8 mouse cellular contexts compared by ENCODE assay signal in genomic region chr6:83775638-83776293, GRCm38 (mm10). TPM values are rescaled to one million over a fixed set of nuclear protein-coding genes. Genes with fewer than 3 reads are reported as not detected.
A peak's percentile ranks its signal among the peaks of the same experiment; 100 is the strongest.
DNase-seq lines count a peak whose midpoint lies in the region; ATAC-seq and TF ChIP-seq lines count a peak whose summit lies in the region.

Tex261 (minus strand) TSS chr6:83775813.

- peak; percentile 84 for TF ChIP-seq CTCF in kidney, adult 2 months (conservative IDR thresholded peaks at IDR 0.05; ENCODE audit: insufficient read depth, insufficient read length, low read depth, low read length)
- TF ChIP-seq CTCF in spleen, adult 2 months (IDR thresholded peaks at IDR 0.05; ENCODE audit: extremely low read depth, insufficient read depth, insufficient read length, insufficient replicate concordance) = peak; percentile 64; the same call in 1 of the 2 replicates

- H3K27me3 ChIP-seq in embryonic facial prominence, embryonic 13.5 days = no peaks in the 10 kb centered on the region
- H3K27me3 ChIP-seq in kidney, adult 2 months (replicated peaks; ENCODE audit: control insufficient read depth, insufficient read depth, low read length) = no peaks in the 10 kb centered on the region
- H3K27me3 ChIP-seq in limb, embryonic 12.5 days = no peaks in the 10 kb centered on the region
- no peaks in the 10 kb centered on the region for H3K27me3 ChIP-seq in midbrain, embryonic 15.5 days (replicated peaks)
- no peaks in the 10 kb centered on the region for H3K27me3 ChIP-seq in spleen, adult 2 months (ENCODE audit: control insufficient read depth, insufficient read depth, low read length)

- H3K4me3 ChIP-seq in embryonic facial prominence, embryonic 13.5 days = peak within 1 kb of the TSS; percentile 95
- peak within 1 kb of the TSS; percentile 92 for H3K4me3 ChIP-seq in kidney, adult 2 months (ENCODE audit: insufficient read depth, low read depth, low read length)
- peak within 1 kb of the TSS; percentile 90 for H3K4me3 ChIP-seq in limb, embryonic 12.5 days (replicated peaks)
- H3K4me3 ChIP-seq in midbrain, embryonic 15.5 days = peak within 1 kb of the TSS; percentile 93
- H3K4me3 ChIP-seq in spleen, adult 2 months (ENCODE audit: extremely low read depth, insufficient read depth, insufficient read length) = peak within 1 kb of the TSS; percentile 74

- peak within 1 kb of the TSS; percentile 79 for H3K4me2 ChIP-seq in embryonic facial prominence, embryonic 13.5 days
- peak within 1 kb of the TSS; percentile 89 for H3K4me2 ChIP-seq in limb, embryonic 12.5 days
- peak within 1 kb of the TSS; percentile 84 for H3K4me2 ChIP-seq in midbrain, embryonic 15.5 days

- WGBS in embryonic facial prominence, embryonic 13.5 days = under 1% methylated on average over 44 of the region's 45 CpGs
- WGBS in kidney, adult 2 months = under 1% methylated on average over 45 of the region's 45 CpGs
- WGBS in limb, embryonic 12.5 days = 0% methylated on average over 42 of the region's 45 CpGs
- under 1% methylated on average over 45 of the region's 45 CpGs for WGBS in midbrain, embryonic 15.5 days
- WGBS in spleen, adult 2 months = under 1% methylated on average over 45 of the region's 45 CpGs

- ATAC-seq in embryonic facial prominence, embryonic 13.5 days (ENCODE audit: insufficient number of reproducible peaks, insufficient read depth, low FRiP score, low TSS enrichment, low read depth) = peak; percentile 90
- peak; percentile 93 for ATAC-seq in limb, embryonic 12.5 days (ENCODE audit: insufficient number of reproducible peaks, insufficient read depth, low FRiP score, low TSS enrichment, low read depth)
- ATAC-seq in midbrain, embryonic 15.5 days (replicated peaks) = peak; percentile 96

- no peaks in the 10 kb centered on the region for H3K9me3 ChIP-seq in embryonic facial prominence, embryonic 13.5 days
- H3K9me3 ChIP-seq in limb, embryonic 12.5 days = no peaks in the 10 kb centered on the region
- H3K9me3 ChIP-seq in midbrain, embryonic 15.5 days = no peaks in the 10 kb centered on the region

- H3K27ac ChIP-seq in embryonic facial prominence, embryonic 13.5 days = peak within 1 kb of the TSS; percentile 83
- peak within 1 kb of the TSS; percentile 72 for H3K27ac ChIP-seq in kidney, adult 2 months (ENCODE audit: insufficient read depth, low read depth, low read length)
- peak within 1 kb of the TSS; percentile 76 for H3K27ac ChIP-seq in limb, embryonic 12.5 days
- H3K27ac ChIP-seq in midbrain, embryonic 15.5 days = peak within 1 kb of the TSS; percentile 86
- H3K27ac ChIP-seq in spleen, adult 2 months (ENCODE audit: insufficient read depth, low read length) = peak within 1 kb of the TSS; percentile 83

- H3K4me1 ChIP-seq in embryonic facial prominence, embryonic 13.5 days = peaks cover 22% of the 10 kb centered on the region
- H3K4me1 ChIP-seq in kidney, adult 2 months (ENCODE audit: control insufficient read depth, insufficient read depth, low read length) = peaks cover 3% of the 10 kb centered on the region; the same call in 1 of the 2 replicates
- peaks cover 13% of the 10 kb centered on the region for H3K4me1 ChIP-seq in limb, embryonic 12.5 days (replicated peaks)
- peaks cover 27% of the 10 kb centered on the region for H3K4me1 ChIP-seq in midbrain, embryonic 15.5 days
- peaks cover 2% of the 10 kb centered on the region; the same call in 1 of the 2 replicates for H3K4me1 ChIP-seq in spleen, adult 2 months (ENCODE audit: control insufficient read depth, insufficient read depth, insufficient read length)

- H3K36me3 ChIP-seq in embryonic facial prominence, embryonic 13.5 days = peaks cover 30% of the 10 kb centered on the region
- no peaks in the 10 kb centered on the region for H3K36me3 ChIP-seq in kidney, adult 2 months (ENCODE audit: control insufficient read depth, insufficient read depth, low read length)
- peaks cover 28% of the 10 kb centered on the region for H3K36me3 ChIP-seq in limb, embryonic 12.5 days
- peaks cover 3% of the 10 kb centered on the region; the same call in 1 of the 2 replicates for H3K36me3 ChIP-seq in midbrain, embryonic 15.5 days (replicated peaks)
- peaks cover 10% of the 10 kb centered on the region for H3K36me3 ChIP-seq in spleen, adult 2 months (ENCODE audit: control insufficient read depth, insufficient read depth, low read length)

- DNase-seq in 3134 (ENCODE audit: extremely low read depth, insufficient read length, low spot score) = peak; percentile 90
- DNase-seq in adrenal gland, postnatal 36 days = peak; percentile 95 to 97
- peak; percentile 93 to 94 for DNase-seq in heart, adult 18-20 months
- DNase-seq in kidney, adult 2 months = peak; percentile 93
- peak; percentile 82 to 87 for DNase-seq in spleen, adult 2 months (ENCODE audit: low read depth in 1 of 2, low spot score in 2 of 2)

- peak within 1 kb of the TSS; percentile 97 for H3K9ac ChIP-seq in embryonic facial prominence, embryonic 13.5 days
- H3K9ac ChIP-seq in limb, embryonic 12.5 days (replicated peaks) = peak within 1 kb of the TSS; percentile 94
- H3K9ac ChIP-seq in midbrain, embryonic 15.5 days = peak within 1 kb of the TSS; percentile 96

- TF ChIP-seq POLR2A in kidney, adult 2 months (IDR thresholded peaks at IDR 0.05; ENCODE audit: low read depth, low read length) = no peak
- TF ChIP-seq POLR2A in spleen, adult 2 months (IDR thresholded peaks at IDR 0.05; ENCODE audit: low read depth, low read length) = peak; percentile 70

RNA-seq across cellular contexts. Expression of gene Tex261, which starts in this region (rescaled TPM):
- total RNA-seq in adrenal gland, postnatal 36 days (2021) = 100 to 1,000 TPM; 135 to 214 TPM
- 91.3 and 99.5 TPM in 2 replicates for polyA plus RNA-seq in embryonic facial prominence, embryonic 13.5 days (2015; fragmentation: Nextera tagmentation; extraction: Ambion mirVana)
- 100 to 1,000 TPM in 1 of 2 experiments, 10 to 100 TPM in 1; 82.1 to 106 TPM for total RNA-seq in heart, adult 18-20 months (2021)
- 156 and 169 TPM in 2 replicates for polyA plus RNA-seq in kidney, adult 2 months (2012; rRNA removed)
- polyA plus RNA-seq in limb, embryonic 12.5 days (2016; fragmentation: Nextera tagmentation; extraction: Ambion mirVana) = 76.9 and 79.9 TPM in 2 replicates
- 66.7 and 71.0 TPM in 2 replicates for polyA plus RNA-seq in midbrain, embryonic 15.5 days (2015; fragmentation: Nextera tagmentation; extraction: Ambion mirVana)
- polyA plus RNA-seq in spleen, adult 2 months (2012; rRNA removed) = 71.3 and 71.7 TPM in 2 replicates

Comparison
In these comparisons a context has a peak if more than half of its experiments do, and no peak if none do; other contexts are left out.
1. Peak in every context shown above with its lines: DNase-seq, ATAC-seq, H3K4me3 ChIP-seq and H3K27ac ChIP-seq.